Mouse (Mus musculus): ENCODE data around the gene Ap4b1.

DNA sequence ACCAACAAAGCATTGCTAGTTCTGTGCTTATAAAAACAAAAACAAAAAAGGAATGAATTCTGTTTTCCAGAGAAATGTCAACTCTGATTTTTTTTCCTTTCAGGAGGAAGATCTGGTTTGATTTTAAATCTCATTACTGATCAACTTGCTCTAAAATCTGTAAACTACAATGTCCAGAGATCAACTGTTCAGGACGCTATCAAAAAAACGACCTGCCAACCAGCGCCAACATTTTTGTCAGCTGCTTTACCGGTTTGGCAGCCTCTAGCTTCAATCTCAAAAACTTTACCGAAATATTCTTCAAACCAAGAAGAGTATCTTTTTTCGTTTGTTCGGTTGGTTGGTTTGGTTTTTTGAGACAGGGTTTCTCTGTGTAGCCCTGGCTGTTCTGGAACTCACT lies 20.2 kb upstream of the Ap4b1 start:
- TF ChIP-seq GATA1 (IDR thresholded peaks at IDR 0.05; ENCODE audit: borderline replicate concordance, low read length) (no peak), CTCF (IDR thresholded peaks at IDR 0.05; ENCODE audit: low read depth, low read length) (no peak), TAL1 (conservative IDR thresholded peaks at IDR 0.05; ENCODE audit: low read depth, low read length) (no peak)
